Mouse (Mus musculus) right cerebral cortex, postnatal 25 days (tissue): ENCODE results near the gene Capn5.
"Not testable (repeated sequence)": the region's sequence is repeated elsewhere in the genome, so short reads cannot be mapped to it uniquely, and the experiment has no call there.

Experiments used
- DNase-seq: peaks from one replicate; pipeline ENCODE4 v3.0.0; 2022

Capn5 gene

GRCm38 (mm10) chr7:98177929-98178559 is at the start of gene Capn5:
Gene Capn5 (minus strand): TSS chr7:98178274.
- peak; percentile 69 for DNase-seq

GRCm38 (mm10) chr7:98223796-98224195 is 45.7 kb upstream of the Capn5 start:
- DNase-seq, result no peak

- DNase-seq, result no peak
These were observed 38.6 kb upstream of the Capn5 start for GRCm38 (mm10) chr7:98216713-98217112.

- no peak for DNase-seq
These were observed 24.9 kb upstream of the Capn5 start for GRCm38 (mm10) chr7:98202946-98203345.

- DNase-seq, result no peak
These were observed 23.5 kb upstream of the Capn5 start for GRCm38 (mm10) chr7:98201493-98202028.

GRCm38 (mm10) chr7:98200396-98200795 is 22.3 kb upstream of the Capn5 start:
- DNase-seq, result no peak

GRCm38 (mm10) chr7:98199381-98199780 is 21.3 kb upstream of the Capn5 start, which contains the start of gene B3gnt6:
Gene B3gnt6 (minus strand): TSS chr7:98199481.
- DNase-seq, result no peak

GRCm38 (mm10) chr7:98195151-98195801 is 17.2 kb upstream of the Capn5 start:
- DNase-seq, result no peak

- DNase-seq, result peak; percentile 52
These were observed 16.1 kb upstream of the Capn5 start for GRCm38 (mm10) chr7:98194026-98194792.

GRCm38 (mm10) chr7:98193515-98194025 is 15.5 kb upstream of the Capn5 start:
- no peak for DNase-seq

GRCm38 (mm10) chr7:98191571-98192250 is 13.6 kb upstream of the Capn5 start:
- DNase-seq, result no peak

GRCm38 (mm10) chr7:98190578-98190977 is 12.5 kb upstream of the Capn5 start:
- no peak for DNase-seq

- no peak for DNase-seq
These were observed 11.7 kb upstream of the Capn5 start for GRCm38 (mm10) chr7:98189745-98190144.

GRCm38 (mm10) chr7:98188680-98189079 is 10.6 kb upstream of the Capn5 start:
- no peak for DNase-seq

- DNase-seq, result no peak
These were observed 10.2 kb upstream of the Capn5 start for GRCm38 (mm10) chr7:98188238-98188637.

- DNase-seq, result not testable (repeated sequence)
These were observed 9.3 kb upstream of the Capn5 start for GRCm38 (mm10) chr7:98187332-98187731.

GRCm38 (mm10) chr7:98186637-98187036 is 8.6 kb upstream of the Capn5 start:
- DNase-seq, result no peak

GRCm38 (mm10) chr7:98185326-98185725 is 7.3 kb upstream of the Capn5 start:
- no peak for DNase-seq

- peak; percentile 20 for DNase-seq
These were observed 622 bp upstream of the Capn5 start for GRCm38 (mm10) chr7:98178560-98179231.

- no peak for DNase-seq
These were observed 527 bp downstream of the Capn5 start for GRCm38 (mm10) chr7:98177566-98177928.

GRCm38 (mm10) chr7:98177071-98177485 is 996 bp downstream of the Capn5 start:
- no peak for DNase-seq
